Mouse (Mus musculus) subcutaneous adipose tissue, adult 2 months (tissue): ENCODE measurements around the gene Dnah7a. TPM values are rescaled to one million over a fixed set of nuclear protein-coding genes. Genes with fewer than 3 reads are reported as not detected.

Experiments
- polyA plus RNA-seq: library from polyadenylated mRNA; depleted of rRNA; stranded (reverse); fragments of >200 nt; gene quantifications from 2 replicates; pipeline ENCODE4 v1.2.3, GENCODE M21; 2012; ENCODE audit warnings: low replicate concordance; rRNA removed

The Dnah7a gene
- polyA plus RNA-seq, result 0.26 TPM in 1 of 2 replicates, not detected in the other

DNA sequence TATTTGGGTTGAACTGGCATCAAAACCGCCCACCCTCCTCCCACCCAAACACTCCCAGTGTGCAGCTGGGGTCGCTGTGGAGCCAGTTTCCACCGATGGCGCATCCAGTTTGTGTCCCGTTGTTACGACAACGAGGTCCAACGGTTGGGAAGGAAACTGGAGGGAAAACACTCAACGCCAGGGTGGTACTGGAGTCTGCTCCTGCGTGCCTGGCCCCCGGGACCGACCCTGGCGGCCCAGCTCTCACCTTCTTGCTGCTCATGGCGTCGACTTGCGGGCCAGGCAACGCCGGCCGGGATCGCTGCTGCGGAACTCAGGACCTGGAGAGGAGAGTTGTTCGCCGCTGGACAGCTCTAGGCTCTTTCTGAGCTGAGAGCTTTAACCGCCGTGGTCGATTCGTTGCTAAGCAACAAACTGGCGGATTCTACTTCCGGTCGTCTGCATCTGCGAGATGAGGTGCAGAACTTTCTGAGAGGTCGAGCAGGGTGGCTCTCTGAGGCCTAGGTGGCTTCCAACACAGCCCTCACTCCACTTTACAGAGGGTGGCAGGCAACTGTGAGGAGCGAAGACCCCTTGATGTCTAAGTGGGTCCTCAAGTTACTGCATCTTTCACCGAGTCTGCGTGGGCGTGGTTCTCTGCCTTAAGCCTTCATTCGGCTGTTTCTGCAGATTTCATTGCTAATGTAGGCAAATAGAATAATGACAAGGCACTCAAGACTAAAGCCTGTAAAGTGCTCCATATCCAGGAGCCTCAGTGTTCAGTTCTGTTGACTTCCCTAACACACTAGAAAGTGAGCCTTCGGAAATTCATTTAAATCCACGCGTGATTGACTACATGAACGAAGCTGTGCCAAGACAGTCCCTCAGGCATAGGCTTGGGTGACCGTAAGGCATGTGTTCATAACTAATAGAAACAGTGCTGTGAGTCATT, at the start of gene Dnah7a:
TSS of gene Dnah7a (minus strand) at position 354 of the 931 bp plus-strand sequence.

DNA sequence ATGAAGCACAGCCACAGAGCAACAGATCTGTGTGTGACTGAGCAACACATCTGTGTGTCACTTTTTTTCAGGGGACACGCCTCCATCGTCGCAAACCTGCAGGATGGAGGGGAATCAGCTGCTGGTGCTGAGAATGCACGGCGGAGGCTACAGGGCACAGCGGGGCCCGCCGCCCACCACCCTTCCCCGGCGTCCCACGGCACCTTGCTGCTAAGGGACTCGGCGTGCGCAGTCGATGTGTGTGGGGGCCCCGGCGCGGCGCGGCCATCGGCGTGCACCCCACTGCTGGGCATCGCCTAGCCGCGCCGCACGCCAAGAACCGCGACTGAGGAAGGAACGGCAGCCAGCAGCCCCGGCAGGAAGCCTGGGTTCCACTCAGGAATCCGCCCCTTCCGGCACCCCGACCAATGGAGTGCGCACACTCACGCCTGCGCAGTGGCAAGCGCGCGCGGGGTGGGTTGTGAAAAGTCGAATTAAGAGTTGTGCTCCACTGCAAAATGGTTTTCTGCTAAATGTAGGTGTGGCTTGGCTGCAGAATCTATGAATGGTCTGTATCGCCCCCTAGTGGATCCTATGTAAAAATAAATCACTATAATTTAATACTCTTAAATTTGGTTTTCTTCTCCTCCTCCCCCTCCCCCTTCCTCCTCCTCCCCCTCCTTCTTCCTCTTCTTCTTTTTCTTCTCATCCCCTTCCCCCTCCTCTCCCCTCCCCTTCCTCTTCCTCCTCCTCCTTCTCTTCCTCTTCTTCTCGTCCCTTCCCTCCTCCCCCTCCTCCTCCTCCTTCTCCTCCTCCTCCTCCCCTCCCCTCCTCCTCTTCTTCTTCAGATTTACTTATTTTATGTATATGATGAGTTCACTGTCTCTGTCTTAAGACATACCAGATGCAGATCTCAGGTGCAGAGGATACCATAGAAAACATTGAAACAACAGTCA, 354.0 kb downstream of the Dnah7a start, which contains the start of the genes Asdurf, Gm28551 and Asnsd1:
TSS of gene Asdurf (minus strand) at position 293 of the 935 bp plus-strand sequence.
TSS of gene Gm28551 (minus strand) at position 341 of the 935 bp plus-strand sequence.
TSS of gene Asnsd1 (minus strand) at position 426 of the 935 bp plus-strand sequence.

Other genes with a start within 250 kb of the Dnah7a start
- 6.0 TPM in 2 replicates for gene Stk17b, start 78.4 kb upstream of the Dnah7a start, polyA plus RNA-seq